Mouse (Mus musculus) 416B (cell line): Measurements from ENCODE around the gene Cop1.

Experiments
- DNase-seq: peaks from one replicate; pipeline ENCODE4 v3.0.0; 2011; ENCODE audit warnings: low read depth

Gene Cop1

GRCm38 (mm10) chr1:159290219-159290618 lies 58.1 kb downstream of the Cop1 start:
- DNase-seq: peak; percentile 70

DNA sequence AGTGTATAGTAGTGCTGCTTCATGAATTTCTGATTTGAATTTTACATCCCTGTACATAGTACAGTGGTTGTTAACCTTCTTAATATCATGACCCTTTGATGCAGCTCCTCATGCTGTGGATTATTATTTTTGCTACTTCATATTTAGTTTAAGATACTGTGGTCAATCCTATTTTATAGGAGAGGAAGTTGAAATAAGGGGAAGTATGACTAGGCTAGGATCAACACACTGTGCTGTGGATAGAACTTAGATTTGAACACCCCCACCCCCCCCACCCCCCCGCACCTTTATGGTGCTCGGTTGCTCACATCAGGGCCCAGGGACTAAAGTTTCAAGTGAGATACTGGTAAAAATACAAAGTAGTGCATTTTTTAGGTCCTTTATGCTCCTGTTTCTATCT lies 58.7 kb downstream of the Cop1 start:
- no peak for DNase-seq

GRCm38 (mm10) chr1:159301418-159302082 lies 69.4 kb downstream of the Cop1 start:
- DNase-seq: no peak

GRCm38 (mm10) chr1:159313625-159314024 lies 81.5 kb downstream of the Cop1 start:
- DNase-seq: no peak

GRCm38 (mm10) chr1:159322586-159322985 lies 90.5 kb downstream of the Cop1 start:
- DNase-seq: peak; percentile 44

GRCm38 (mm10) chr1:159331008-159331407 lies 98.9 kb downstream of the Cop1 start:
- no peak for DNase-seq

- peak; percentile 11 for DNase-seq
Measured at GRCm38 (mm10) chr1:159334157-159334556, 102.0 kb downstream of the Cop1 start.

DNA sequence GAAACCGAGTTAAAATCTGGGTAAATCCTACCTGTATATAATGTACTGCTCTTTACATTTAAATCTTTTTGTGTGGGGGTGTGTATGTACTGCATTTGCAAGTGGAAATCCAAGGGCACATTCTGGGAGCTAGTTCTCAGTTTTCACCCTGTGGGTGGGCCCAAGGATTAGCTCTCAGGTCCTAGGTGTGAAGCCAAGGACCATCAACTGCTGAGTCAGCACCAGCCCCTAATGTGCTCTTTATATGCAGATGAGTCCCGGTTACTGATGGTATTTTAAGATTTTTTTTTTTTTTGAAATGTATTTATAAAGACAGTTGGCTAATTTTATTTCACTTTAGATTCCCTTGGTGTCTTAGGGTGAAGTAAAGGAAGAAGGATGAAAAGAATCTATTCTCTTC lies 110.2 kb downstream of the Cop1 start:
- no peak for DNase-seq

DNA sequence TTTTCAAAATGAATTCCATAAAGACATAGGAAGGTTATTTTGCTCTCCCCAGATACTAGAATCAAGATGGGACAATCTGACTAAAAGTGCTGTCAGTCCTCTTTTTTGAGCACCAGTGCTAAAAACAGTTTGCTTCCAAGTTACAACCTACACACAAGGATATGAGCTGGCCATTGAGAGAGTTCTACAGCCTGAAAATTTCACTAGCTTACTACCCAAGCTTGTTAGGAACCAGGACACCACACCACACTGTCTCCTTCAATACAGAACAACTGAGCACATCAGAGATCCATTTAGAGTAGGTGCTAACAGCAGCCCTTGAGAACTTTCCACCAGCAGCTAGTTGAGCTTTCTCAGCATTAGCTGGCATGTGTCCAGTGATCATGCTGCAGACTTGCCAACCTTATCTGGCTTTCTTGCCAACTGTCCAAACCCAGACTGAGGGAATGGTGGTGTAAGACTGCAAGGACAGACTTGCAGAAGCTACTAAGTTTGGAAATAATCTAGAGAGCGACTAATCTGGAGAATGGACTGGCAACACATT lies 123.0 kb downstream of the Cop1 start:
- DNase-seq: peak; percentile 10

- no peak for DNase-seq
Measured at GRCm38 (mm10) chr1:159358713-159359112, 126.6 kb downstream of the Cop1 start.

- DNase-seq: no peak
Measured at GRCm38 (mm10) chr1:159371881-159372390, 139.8 kb downstream of the Cop1 start.

DNA sequence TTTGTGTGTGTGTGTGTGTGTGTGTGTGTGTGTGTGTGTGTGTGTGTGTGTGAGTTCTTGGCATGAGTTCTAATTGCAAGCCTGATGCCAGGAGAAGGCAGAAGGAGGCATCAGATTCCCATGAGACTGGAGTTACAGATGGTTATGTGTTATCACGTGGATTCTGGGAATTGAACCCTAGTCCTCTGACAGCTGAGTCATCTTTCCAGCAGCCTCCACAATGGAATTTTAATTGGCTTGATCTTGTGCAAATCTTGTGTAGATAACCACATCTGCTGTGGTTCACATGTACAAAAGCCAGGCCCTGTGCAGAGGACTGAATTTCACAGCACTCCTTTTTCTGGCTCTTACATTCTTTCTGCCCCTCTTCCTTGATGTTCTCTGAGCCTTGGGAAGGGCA lies 150.1 kb downstream of the Cop1 start:
- no peak for DNase-seq

DNA sequence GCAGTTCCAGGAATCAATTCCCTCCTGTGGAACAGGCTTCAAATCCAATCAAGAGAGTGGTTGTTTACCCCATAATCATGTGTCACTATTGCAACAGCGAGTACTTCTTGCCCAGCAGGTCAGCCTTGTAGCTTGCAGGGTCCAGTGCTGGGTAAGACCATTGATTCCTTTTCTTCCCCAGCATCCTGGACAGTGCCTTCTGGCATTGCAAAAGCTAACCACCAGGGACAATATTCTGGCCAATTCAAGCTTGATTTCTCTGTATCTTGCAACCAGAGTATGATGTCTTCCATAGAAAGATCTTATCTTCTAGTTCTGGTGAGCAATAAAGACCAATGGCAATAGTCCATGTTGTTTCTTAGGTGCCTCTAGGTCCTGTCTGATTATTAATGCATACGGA lies 150.8 kb downstream of the Cop1 start:
- no peak for DNase-seq

GRCm38 (mm10) chr1:159386458-159386857 lies 154.3 kb downstream of the Cop1 start:
- DNase-seq: no peak

- no peak for DNase-seq
Measured at GRCm38 (mm10) chr1:159388565-159389024, 156.5 kb downstream of the Cop1 start.

GRCm38 (mm10) chr1:159390049-159390448 lies 157.9 kb downstream of the Cop1 start:
- DNase-seq: peak; percentile 63

GRCm38 (mm10) chr1:159392667-159393066 lies 160.5 kb downstream of the Cop1 start:
- DNase-seq: no peak

DNA sequence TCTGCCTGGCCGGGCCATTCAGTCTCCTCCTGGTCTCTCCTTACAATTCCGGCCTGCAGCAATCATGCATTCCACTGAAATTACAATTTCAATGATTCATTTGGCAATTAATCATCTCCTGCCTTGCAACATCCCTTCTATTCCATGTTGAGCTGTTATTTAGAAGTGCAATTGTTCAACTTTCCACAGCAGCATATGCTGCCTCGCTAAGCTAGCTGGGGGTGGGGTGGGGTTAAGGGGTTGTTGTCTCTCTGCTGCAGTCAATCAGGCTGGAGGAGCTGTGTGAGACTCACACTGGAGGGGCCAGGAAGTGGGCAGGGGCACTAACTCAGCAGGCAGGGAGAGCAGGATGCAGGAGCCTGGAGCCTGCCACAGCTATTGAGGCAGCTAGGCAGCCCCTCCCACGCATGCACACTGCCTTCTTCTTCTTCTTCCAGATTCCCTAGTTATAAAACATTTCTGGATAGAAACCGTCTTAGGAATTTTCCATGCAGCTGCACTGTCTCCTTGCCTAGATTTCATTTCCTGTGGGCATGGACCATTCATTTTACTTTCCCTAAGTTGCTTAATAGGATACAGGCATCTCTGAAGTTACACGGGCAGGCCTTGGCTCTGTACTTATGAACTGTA lies 161.1 kb downstream of the Cop1 start:
- DNase-seq: no peak

DNA sequence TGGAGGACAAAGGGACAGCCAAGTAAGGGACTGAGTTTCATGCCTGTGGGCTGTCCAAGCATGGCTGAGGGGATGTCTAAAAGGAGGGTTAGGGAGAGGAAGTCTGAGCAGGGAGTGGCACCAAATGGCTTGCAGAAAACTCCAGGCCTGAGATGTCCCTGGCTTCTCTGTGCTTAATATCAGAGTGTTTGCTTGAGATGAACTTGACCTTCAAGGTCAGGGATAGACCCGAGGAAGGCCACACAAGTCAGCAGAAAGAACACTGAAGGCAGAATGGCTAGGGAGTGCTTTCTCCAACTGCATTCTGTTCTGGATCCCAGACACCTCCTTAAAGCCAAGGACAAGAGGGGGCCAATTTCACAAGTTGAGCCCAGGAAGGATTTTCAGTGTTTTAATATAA lies 161.8 kb downstream of the Cop1 start:
- DNase-seq: no peak

GRCm38 (mm10) chr1:159396515-159396914 lies 164.4 kb downstream of the Cop1 start:
- DNase-seq: peak; percentile 37
